Mouse (Mus musculus) layer of hippocampus, postnatal 25 days (tissue): ENCODE results near the gene Ppp2r5a. TPM values are rescaled to one million over a fixed set of nuclear protein-coding genes. Genes with fewer than 3 reads are reported as not detected.

ENCODE experiments used
- total RNA-seq, 2 experiments: library from RNA; stranded (reverse); gene quantifications; 2 replicates each; pipeline ENCODE4 v1.2.3; 2021

Ppp2r5a gene
- total RNA-seq, 2 experiments from 2014 or later: 69.3 to 70.9 TPM

Other genes with a start within 250 kb of the Ppp2r5a start
- gene Fam71a, start 238.5 kb downstream of the Ppp2r5a start, total RNA-seq: not detected
- 1 to 10 TPM; 1.1 to 2.1 TPM for gene Atf3, start 185.2 kb downstream of the Ppp2r5a start, total RNA-seq
- gene Nenf, start 85.1 kb downstream of the Ppp2r5a start, total RNA-seq: 10 to 100 TPM; 64.0 to 69.1 TPM
- 1 to 10 TPM; 8.7 to 9.6 TPM for gene Tmem206, start 77.4 kb downstream of the Ppp2r5a start, total RNA-seq
- 1 to 10 TPM; 1.2 TPM for gene Dtl, start 172.3 kb upstream of the Ppp2r5a start, total RNA-seq
- gene Ints7, start 172.4 kb upstream of the Ppp2r5a start, total RNA-seq: 10 to 100 TPM; 24.0 to 25.4 TPM